Mouse (Mus musculus) heart, adult 2 months (tissue): Measurements from ENCODE around the gene Xk.

ENCODE experiments used
- CTCF ChIP-seq: fragments of 200-600 bp; IDR thresholded peaks from 2 replicates; pipeline ENCODE4 v1.8.1; 2022; ENCODE audit warnings: antibody characterized with exemption, mild to moderate bottlenecking, moderate library complexity
- EP300 ChIP-seq: fragments of 200-500 bp; IDR thresholded peaks from 2 replicates; pipeline ENCODE4 v1.6.1; 2011; ENCODE audit warnings: low read depth, low read length, control low read depth; ENCODE audit not compliant: insufficient read depth
- POLR2A ChIP-seq: fragments of 200-500 bp; IDR thresholded peaks from 2 replicates; pipeline ENCODE4 v1.6.1; 2011; ENCODE audit warnings: mild to moderate bottlenecking, low read depth, low read length, control low read depth; ENCODE audit not compliant: insufficient read depth

- no peak for TF ChIP-seq CTCF
- TF ChIP-seq POLR2A, result no peak
- TF ChIP-seq EP300, result no peak
Observed at GRCm38 (mm10) chrX:9273377-9274002, 934 bp downstream of the Xk start.
